Mouse (Mus musculus) lung, embryonic 16.5 days (tissue): Measurements from ENCODE around the gene Fam83g. TPM values are rescaled to one million over a fixed set of nuclear protein-coding genes. Genes with fewer than 3 reads are reported as not detected.

Source experiments
- ATAC-seq: fragments of 200-750 bp; cut with Nextera tagmentation; 2 replicates; pipeline ENCODE4 v1.8.0; 2017; ENCODE audit warnings: low read depth, mild to moderate bottlenecking, moderate library complexity
- H3K27ac ChIP-seq: fragments of 300-500 bp; sonication (generic); 2 replicates; pipeline ENCODE4 v1.5.1; 2014; ENCODE audit warnings: mild to moderate bottlenecking, control low read depth, low read length
- H3K27me3 ChIP-seq: fragments of 300-500 bp; sonication (generic); 2 replicates; pipeline ENCODE4 v1.6.1; 2014; ENCODE audit warnings: low read depth, low read length, mixed read lengths; ENCODE audit not compliant: control insufficient read depth, insufficient read depth
- H3K36me3 ChIP-seq: fragments of 300-500 bp; sonication (generic); 2 replicates; pipeline ENCODE4 v1.6.1; 2014; ENCODE audit warnings: low read length; ENCODE audit not compliant: control insufficient read depth, insufficient read depth
- H3K4me1 ChIP-seq: fragments of 300-500 bp; sonication (generic); replicated peaks from 2 replicates; pipeline ENCODE4 v1.6.1; 2014; ENCODE audit warnings: low read length, mixed read lengths; ENCODE audit not compliant: control insufficient read depth, insufficient read depth
- H3K4me2 ChIP-seq: fragments of 300-500 bp; sonication (generic); 2 replicates; pipeline ENCODE4 v1.6.1; 2014; ENCODE audit warnings: low read depth, low read length, control low read depth
- H3K4me3 ChIP-seq: fragments of 300-500 bp; sonication (generic); 2 replicates; pipeline ENCODE4 v1.5.1; 2014; ENCODE audit warnings: mild to moderate bottlenecking, low read length, control low read depth
- H3K9ac ChIP-seq: fragments of 300-500 bp; sonication (generic); 2 replicates; pipeline ENCODE4 v1.6.1; 2014; ENCODE audit warnings: low read length, control low read depth
- H3K9me3 ChIP-seq: fragments of 300-500 bp; sonication (generic); 2 replicates; pipeline ENCODE4 v1.6.1; 2016; ENCODE audit warnings: low read length; ENCODE audit not compliant: control insufficient read depth
- WGBS: fragments of 180-500 bp; shearing (Covaris S2); extraction: QIAGEN DNeasy Blood & Tissue Kit; methylation state at CpG from one replicate; pipeline ENCODE4 v1.1.7; 2014; 5-methylcytosine and 5-hydroxymethylcytosine counted together
- polyA plus RNA-seq: library from polyadenylated mRNA; unstranded; fragments of >200 nt; fragmentation: Nextera tagmentation; extraction: Ambion mirVana; gene quantifications from 2 replicates; pipeline ENCODE4 v1.2.1, GENCODE M21; 2015

The Fam83g gene
- polyA plus RNA-seq, 1 experiment from 2014 or later: 2.2 TPM

GRCm38 (mm10) chr11:61658360-61658922 lies 25.4 kb upstream of the Fam83g start:
- WGBS: 88% methylated on average over 3 of the region's 3 CpGs
- H3K9ac ChIP-seq: no peak overlapping the region
- H3K4me3 ChIP-seq: no peak overlapping the region
- H3K4me1 ChIP-seq: no peaks in the 10 kb centered on the region
- H3K27me3 ChIP-seq: no peaks in the 10 kb centered on the region
- no peak overlapping the region for H3K4me2 ChIP-seq
- ATAC-seq: no peak
- H3K9me3 ChIP-seq: no peaks in the 10 kb centered on the region
- H3K36me3 ChIP-seq: no peaks in the 10 kb centered on the region
- no peak overlapping the region for H3K27ac ChIP-seq

DNA sequence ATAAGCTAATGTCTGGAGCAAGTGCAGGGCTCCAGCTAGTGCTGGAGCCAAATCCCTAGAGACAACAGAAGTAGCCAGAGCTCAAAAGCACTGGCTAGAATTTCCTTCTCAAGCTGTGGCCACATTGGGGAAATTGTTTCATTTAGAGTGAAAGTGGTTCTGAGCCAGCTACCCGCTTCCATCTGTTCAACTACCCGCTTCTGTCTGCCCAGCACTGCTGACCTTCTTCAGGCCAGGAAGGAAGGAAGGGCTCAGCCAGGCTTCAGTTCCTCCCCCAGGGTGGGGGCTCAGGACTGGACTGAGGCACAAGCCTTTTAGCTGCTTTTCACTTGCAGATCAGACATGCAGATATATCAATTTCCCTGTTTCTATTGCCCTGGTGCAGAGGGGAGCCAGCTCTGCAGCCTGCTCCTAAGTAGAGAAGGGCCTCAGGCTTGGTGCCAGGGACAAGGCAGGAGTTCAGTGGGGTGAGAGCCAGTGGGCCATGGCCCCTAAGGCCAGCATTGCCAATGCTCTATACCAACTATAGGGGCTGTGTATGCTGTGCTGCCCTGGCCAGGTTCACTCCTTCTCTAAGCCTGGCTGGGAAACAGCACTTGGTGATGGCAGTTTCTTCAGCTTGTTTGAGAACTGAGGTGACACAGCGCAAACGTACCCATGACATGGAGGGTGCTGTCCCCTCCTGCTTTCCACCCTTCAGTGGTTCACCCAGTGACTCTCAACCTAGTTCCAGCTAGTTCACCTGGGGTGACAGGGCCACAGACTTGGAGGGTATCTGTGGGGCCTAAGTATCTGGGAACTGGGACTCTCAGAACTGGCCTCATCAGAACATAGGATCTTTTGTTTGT lies 24.7 kb upstream of the Fam83g start:
- H3K4me2 ChIP-seq: no peak overlapping the region
- H3K4me1 ChIP-seq: no peaks in the 10 kb centered on the region
- H3K27me3 ChIP-seq: no peaks in the 10 kb centered on the region
- no peak overlapping the region for H3K4me3 ChIP-seq
- no peak overlapping the region for H3K9ac ChIP-seq
- no peak for ATAC-seq
- no peak overlapping the region for H3K27ac ChIP-seq
- H3K36me3 ChIP-seq: no peaks in the 10 kb centered on the region
- H3K9me3 ChIP-seq: no peaks in the 10 kb centered on the region
- 67% methylated on average over 4 of the region's 4 CpGs for whole genome bisulfite sequencing

DNA sequence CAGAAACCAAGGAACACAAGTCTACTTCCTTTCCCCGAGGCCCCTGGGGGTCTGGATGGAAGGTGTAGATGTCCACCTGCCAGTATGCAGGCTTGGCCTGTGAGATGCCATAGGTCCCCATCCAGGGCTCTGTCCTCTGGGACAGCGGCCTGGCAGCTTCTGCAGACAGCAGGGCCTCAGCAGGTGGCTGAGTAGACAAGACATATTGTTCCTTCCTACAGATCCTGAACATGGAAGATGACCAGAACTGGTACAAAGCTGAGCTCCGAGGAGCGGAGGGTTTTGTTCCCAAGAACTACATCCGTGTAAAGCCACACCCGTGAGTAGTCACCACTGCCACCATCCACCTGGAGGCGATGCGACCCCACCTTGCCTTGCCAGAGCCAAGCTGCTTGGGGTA lies 23.9 kb upstream of the Fam83g start:
- no peak overlapping the region for H3K4me2 ChIP-seq
- no peak overlapping the region for H3K9ac ChIP-seq
- H3K4me3 ChIP-seq: no peak overlapping the region
- ATAC-seq: no peak
- no peaks in the 10 kb centered on the region for H3K9me3 ChIP-seq
- no peaks in the 10 kb centered on the region for H3K4me1 ChIP-seq
- 88% methylated on average over 8 of the region's 8 CpGs for WGBS
- H3K27ac ChIP-seq: no peak overlapping the region
- H3K36me3 ChIP-seq: no peaks in the 10 kb centered on the region
- H3K27me3 ChIP-seq: no peaks in the 10 kb centered on the region

GRCm38 (mm10) chr11:61660806-61661392 lies 23.0 kb upstream of the Fam83g start:
- Histone ChIP-seq H3K4me3 (no peak overlapping the region), H3K27me3 (no peaks in the 10 kb centered on the region), H3K36me3 (no peaks in the 10 kb centered on the region), H3K9ac (no peak overlapping the region), H3K4me2 (no peak overlapping the region), H3K4me1 (no peaks in the 10 kb centered on the region), H3K27ac (no peak overlapping the region), H3K9me3 (no peaks in the 10 kb centered on the region)
- no peak for ATAC-seq
- 51% methylated on average over 7 of the region's 7 CpGs for WGBS

- no peak overlapping the region for H3K27ac ChIP-seq
- H3K9me3 ChIP-seq: no peaks in the 10 kb centered on the region
- no peak overlapping the region for H3K9ac ChIP-seq
- peaks cover 2% of the 10 kb centered on the region; the same call in 1 of the 2 replicates for H3K4me1 ChIP-seq
- ATAC-seq: no peak
- no peaks in the 10 kb centered on the region for H3K27me3 ChIP-seq
- H3K36me3 ChIP-seq: no peaks in the 10 kb centered on the region
- H3K4me3 ChIP-seq: no peak overlapping the region
- no peak overlapping the region for H3K4me2 ChIP-seq
- WGBS: 83% methylated on average over 5 of the region's 5 CpGs
These were observed 21.7 kb upstream of the Fam83g start for GRCm38 (mm10) chr11:61662189-61662588.

- 79% methylated on average over 4 of the region's 4 CpGs for WGBS
- Histone ChIP-seq H3K4me2 (no peak overlapping the region), H3K9ac (no peak overlapping the region), H3K27me3 (no peaks in the 10 kb centered on the region), H3K4me1 (peaks cover 8% of the 10 kb centered on the region), H3K36me3 (no peaks in the 10 kb centered on the region), H3K9me3 (no peaks in the 10 kb centered on the region), H3K27ac (no peak overlapping the region), H3K4me3 (no peak overlapping the region)
- ATAC-seq: no peak
These were observed 18.5 kb upstream of the Fam83g start for GRCm38 (mm10) chr11:61665401-61665800.

DNA sequence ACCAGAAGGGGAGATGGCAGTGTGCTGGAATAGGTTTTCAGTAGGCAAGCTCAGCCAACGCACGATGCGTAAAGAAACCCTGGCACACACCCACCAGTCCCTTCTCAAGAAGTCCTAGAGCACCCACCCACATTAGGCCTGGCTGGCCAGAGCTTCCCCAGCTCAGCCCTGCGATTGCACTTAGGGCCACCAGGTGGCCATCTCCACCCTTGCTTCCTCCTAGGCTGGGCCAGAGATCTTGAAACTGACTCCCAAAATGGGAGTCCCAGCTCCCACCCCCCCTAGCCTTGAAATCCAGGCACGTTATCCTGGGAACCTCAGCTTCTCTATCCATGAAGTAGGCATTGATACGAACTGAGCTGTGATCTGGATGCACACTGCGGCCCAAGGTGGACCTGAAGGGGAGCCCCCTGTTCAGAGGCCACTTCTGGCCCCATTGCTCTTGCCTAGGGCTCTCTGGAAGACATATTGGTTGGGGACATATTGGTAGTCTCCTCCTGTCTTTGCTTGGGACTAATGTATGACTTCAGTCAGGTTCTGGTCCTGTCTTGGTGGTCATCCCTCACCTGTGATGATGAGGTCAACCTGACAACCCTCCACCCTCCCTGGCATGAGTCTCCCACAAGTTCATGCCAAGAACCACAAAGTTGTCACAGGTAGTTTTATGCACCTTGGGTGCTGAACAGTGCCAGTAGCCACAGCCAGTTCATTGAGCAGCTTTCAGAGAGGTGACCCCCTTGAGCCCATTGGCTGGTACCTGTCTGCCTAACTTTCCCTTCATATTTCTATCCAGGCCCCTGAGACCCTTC lies 17.7 kb upstream of the Fam83g start:
- Histone ChIP-seq H3K9me3 (no peaks in the 10 kb centered on the region), H3K4me1 (peaks cover 8% of the 10 kb centered on the region), H3K27ac (no peak overlapping the region), H3K4me2 (no peak overlapping the region), H3K4me3 (no peak overlapping the region), H3K36me3 (no peaks in the 10 kb centered on the region), H3K9ac (no peak overlapping the region), H3K27me3 (no peaks in the 10 kb centered on the region)
- 35% methylated on average over 7 of the region's 7 CpGs for WGBS
- ATAC-seq: peak; percentile 57; the same call in 1 of the 2 replicates

GRCm38 (mm10) chr11:61667248-61667647 lies 16.6 kb upstream of the Fam83g start:
- no peak overlapping the region for H3K9ac ChIP-seq
- peaks cover 8% of the 10 kb centered on the region for H3K4me1 ChIP-seq
- no peaks in the 10 kb centered on the region for H3K27me3 ChIP-seq
- no peak for ATAC-seq
- no peaks in the 10 kb centered on the region for H3K9me3 ChIP-seq
- H3K4me3 ChIP-seq: no peak overlapping the region
- H3K4me2 ChIP-seq: no peak overlapping the region
- H3K27ac ChIP-seq: no peak overlapping the region
- H3K36me3 ChIP-seq: no peaks in the 10 kb centered on the region
- 77% methylated on average over 5 of the region's 5 CpGs for WGBS

DNA sequence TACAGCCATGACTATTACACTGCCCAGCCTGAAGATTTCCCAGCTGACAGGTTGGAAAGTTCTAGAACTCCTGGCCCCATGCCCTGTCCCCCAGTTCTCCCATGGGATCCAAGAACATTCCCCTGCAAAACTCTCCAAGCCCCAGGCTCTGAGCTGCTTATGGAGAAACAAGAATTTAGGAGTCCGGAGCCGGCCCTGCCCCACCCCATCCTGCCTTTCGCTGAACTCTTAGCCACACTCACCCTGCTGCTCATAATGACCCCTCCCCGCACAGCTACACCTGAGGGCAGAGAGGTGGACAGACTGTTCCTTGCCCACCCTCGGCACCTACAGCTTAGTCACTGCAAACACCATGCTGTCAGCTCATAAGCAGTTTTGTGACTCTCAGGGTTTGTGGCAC lies 16.1 kb upstream of the Fam83g start:
- Histone ChIP-seq H3K4me3 (no peak overlapping the region), H3K4me1 (peaks cover 8% of the 10 kb centered on the region), H3K27me3 (no peaks in the 10 kb centered on the region), H3K4me2 (no peak overlapping the region), H3K9me3 (no peaks in the 10 kb centered on the region), H3K9ac (no peak overlapping the region), H3K36me3 (no peaks in the 10 kb centered on the region), H3K27ac (no peak overlapping the region)
- no peak for ATAC-seq
- 51% methylated on average over 5 of the region's 5 CpGs for WGBS
